Mouse (Mus musculus) kidney, adult 9 months (tissue): ENCODE data around the gene Unc13b.
A peak's percentile ranks its signal among the peaks of the same experiment; 100 is the strongest.

Source experiments
- DNase-seq: peaks from one replicate; pipeline ENCODE4 v3.0.0; 2022

The Unc13b gene

GRCm38 (mm10) chr4:43038567-43039495, 19.9 kb upstream of the Unc13b start:
- no peak for DNase-seq

DNA sequence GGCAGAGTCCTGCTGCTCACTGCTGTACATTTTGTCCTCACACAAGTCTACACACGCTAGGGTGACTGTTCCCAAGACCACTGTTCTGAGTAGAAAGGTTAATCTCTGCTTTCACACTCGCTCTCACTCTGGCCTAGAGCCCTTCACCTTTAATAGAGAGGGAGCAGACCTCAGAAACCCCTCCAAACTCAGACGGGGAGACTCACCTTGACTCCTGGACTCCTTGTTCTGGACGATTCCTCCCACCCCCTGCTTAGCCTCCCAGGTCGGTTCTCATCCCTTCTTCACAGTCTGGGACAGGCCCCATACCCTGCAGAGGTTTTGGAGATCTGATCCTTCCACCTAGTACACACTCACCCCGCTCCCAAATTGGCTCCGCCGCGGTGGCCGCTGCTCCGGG, 19.1 kb upstream of the Unc13b start:
- DNase-seq, result no peak

DNA sequence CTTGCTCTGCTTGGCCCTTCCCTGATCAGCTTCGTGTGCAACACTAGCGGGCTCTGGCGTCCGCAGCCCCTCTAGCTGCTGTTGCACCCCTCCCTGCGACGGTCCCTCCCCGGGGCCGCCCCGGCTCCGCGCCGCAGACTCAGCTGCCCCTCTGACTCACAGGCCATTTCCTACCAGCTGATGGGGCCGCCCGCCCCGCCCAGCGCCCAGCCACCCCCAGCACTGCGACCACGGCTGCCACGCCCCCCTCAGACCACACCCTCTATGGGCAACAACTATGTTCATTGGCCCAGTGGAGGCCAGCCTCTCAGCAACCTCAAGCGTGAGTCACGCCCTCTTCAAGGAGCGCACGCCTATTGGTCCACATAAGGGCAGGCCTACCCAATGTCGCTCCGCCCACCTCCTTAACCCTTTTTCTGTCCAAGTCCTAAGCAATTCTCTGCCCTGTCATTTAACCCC, 18.6 kb upstream of the Unc13b start:
- DNase-seq, result peak; percentile 98

GRCm38 (mm10) chr4:43040881-43041547, 17.7 kb upstream of the Unc13b start:
- DNase-seq, result no peak

- peak; percentile 66 for DNase-seq
These were observed 15.0 kb upstream of the Unc13b start for GRCm38 (mm10) chr4:43043644-43044357.

DNA sequence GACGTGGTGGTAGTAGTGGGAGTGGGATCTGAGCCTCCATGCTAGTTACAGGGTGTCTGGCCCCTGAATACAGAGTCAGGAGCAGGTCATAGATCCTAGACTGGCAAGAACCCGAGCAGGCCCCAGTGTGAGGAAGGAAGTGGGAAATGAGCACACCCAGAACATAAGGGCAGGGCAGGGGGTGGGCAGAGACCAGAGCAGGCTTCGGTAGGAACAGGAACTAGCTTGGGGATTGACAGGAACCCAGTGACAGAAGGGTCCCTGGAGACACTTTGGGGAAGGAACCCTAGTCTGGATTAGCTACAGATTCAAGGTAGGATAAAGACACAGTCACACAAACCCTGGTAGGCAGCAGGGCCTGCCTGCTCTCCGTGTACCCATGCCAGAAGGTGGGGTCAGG, 14.1 kb upstream of the Unc13b start:
- DNase-seq, result peak; percentile 60

DNA sequence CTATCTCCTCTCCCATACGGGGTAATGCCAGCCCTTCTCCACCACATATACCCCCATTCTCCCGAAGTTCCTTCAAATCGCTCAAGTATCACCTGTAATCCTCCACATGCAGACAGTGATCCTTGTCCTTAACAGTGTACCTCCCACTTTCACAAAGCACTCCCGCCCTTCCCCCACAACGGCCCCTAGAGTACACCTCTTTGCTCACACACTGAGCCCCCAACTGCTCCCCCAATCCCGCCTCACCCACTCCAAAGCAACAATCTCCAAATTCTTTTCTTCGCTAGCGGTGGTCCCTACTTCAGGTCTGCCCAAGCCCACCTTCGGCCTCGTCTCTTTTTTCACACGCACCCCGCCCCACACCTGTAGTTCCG, 13.5 kb upstream of the Unc13b start:
- DNase-seq, result no peak

- peak; percentile 100 for DNase-seq
These were observed 13.0 kb upstream of the Unc13b start, which contains the start of gene Fam214b for GRCm38 (mm10) chr4:43045659-43046302. Fam214b (minus strand) TSS chr4:43046220.

- DNase-seq, result no peak
These were observed 12.1 kb upstream of the Unc13b start for GRCm38 (mm10) chr4:43046607-43047006.

GRCm38 (mm10) chr4:43047231-43047630, 11.5 kb upstream of the Unc13b start:
- peak; percentile 92 for DNase-seq

- peak; percentile 80 for DNase-seq
These were observed 6.1 kb upstream of the Unc13b start for GRCm38 (mm10) chr4:43052627-43053026.

- no peak for DNase-seq
These were observed 1.1 kb upstream of the Unc13b start for GRCm38 (mm10) chr4:43057654-43058053.

- no peak for DNase-seq
These were observed 381 bp upstream of the Unc13b start for GRCm38 (mm10) chr4:43058392-43058752.

- DNase-seq, result no peak
These were observed 944 bp downstream of the Unc13b start for GRCm38 (mm10) chr4:43059697-43060096.

- DNase-seq, result peak; percentile 23
These were observed 1.5 kb downstream of the Unc13b start for GRCm38 (mm10) chr4:43060286-43060685.

- DNase-seq, result no peak
These were observed 6.7 kb downstream of the Unc13b start for GRCm38 (mm10) chr4:43065471-43065870.

GRCm38 (mm10) chr4:43074923-43075322, 16.2 kb downstream of the Unc13b start:
- no peak for DNase-seq

- DNase-seq, result no peak
These were observed 19.4 kb downstream of the Unc13b start for GRCm38 (mm10) chr4:43078071-43078718.

- DNase-seq, result no peak
These were observed 23.7 kb downstream of the Unc13b start for GRCm38 (mm10) chr4:43082458-43082857.

GRCm38 (mm10) chr4:43089950-43090349, 31.2 kb downstream of the Unc13b start:
- no peak for DNase-seq

GRCm38 (mm10) chr4:43091183-43091582, 32.4 kb downstream of the Unc13b start:
- no peak for DNase-seq

GRCm38 (mm10) chr4:43113491-43113890, 54.7 kb downstream of the Unc13b start:
- DNase-seq, result no peak
